Mouse (Mus musculus): ENCODE data around the gene Abcb8.

- TF ChIP-seq EP300 (IDR thresholded peaks at IDR 0.05; ENCODE audit: low read depth) (no peak), CTCF (IDR thresholded peaks at IDR 0.05; ENCODE audit: low read depth) (no peak)
Measured at GRCm38 (mm10) chr5:24348128-24348527, 45.3 kb upstream of the Abcb8 start.

All from liver, embryonic 14.5 days (tissue).